Mouse (Mus musculus): ENCODE data around the gene Gm42957.
"Not testable (repeated sequence)": the region's sequence is repeated elsewhere in the genome, so short reads cannot be mapped to it uniquely, and the experiment has no call there.

The Gm42957 gene

DNA sequence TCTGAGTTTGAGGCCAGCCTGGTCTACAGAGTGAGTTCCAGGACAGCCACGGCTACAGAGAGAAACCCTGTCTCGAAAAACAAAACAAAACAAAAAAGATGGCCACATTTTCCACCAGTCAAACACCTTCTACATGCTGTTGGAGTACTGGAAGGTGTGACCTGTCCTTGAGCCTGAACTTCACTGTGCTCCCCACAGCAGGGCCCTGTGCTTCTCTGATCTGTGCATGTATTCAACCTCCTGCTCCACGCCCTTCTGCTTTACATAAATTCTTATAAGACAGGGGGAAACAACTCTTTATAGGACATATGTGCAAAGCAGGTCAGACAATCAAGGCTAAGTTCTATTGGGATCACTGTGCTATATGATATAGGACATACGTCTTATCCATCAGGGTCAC is 12.1 kb upstream of the Gm42957 start:
- no peak for DNase-seq (ENCODE audit: low read depth, low spot score)

DNA sequence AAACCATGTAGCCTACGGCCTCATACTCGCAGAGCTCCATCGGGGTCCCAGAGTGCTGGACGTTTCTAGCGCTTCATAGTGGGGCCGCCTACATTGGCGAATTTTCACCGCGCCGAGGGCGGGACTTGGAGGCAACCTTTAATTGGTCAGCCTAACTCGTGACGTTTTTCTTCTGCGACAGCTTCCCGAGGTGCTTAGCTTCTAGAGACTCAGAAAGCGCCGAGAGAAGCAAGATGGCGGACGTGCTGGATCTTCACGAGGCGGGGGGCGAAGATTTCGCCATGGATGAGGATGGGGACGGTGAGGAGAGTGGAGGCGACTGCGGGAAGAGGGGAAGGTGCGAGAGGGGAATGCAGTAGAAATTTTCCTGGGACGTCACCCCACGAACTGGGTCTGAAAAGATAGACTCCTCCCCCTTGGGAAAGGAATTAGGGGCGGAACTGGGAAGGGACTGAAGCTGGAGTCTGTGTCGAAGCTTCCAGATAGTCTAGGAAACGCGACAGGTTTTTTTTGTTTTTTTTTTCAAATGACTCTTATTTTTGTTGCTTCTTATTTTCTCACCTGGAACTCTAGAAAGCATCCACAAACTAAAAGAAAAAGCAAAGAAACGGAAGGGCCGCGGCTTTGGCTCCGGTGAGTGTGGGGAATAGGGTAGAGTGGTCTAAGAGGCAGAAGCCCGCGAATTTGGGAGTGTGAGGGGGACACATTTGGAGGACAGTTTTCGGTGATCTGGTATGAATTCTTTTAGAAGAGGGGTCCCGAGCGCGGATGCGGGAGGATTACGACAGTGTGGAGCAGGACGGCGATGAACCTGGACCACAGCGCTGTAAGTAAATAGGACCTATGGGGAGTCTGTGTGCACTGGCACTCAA is 5.3 kb upstream of the Gm42957 start, which contains the start of gene Rbm8a:
Gene Rbm8a, plus strand, starts transcription at position 205 of the 872 bp plus-strand sequence.
- DNase-seq (ENCODE audit: low read depth, low spot score), result peak; percentile 99

GRCm38 (mm10) chr3:96632058-96632457 is 3.2 kb upstream of the Gm42957 start:
- no peak for DNase-seq (ENCODE audit: low read depth, low spot score)

- no peak for DNase-seq (ENCODE audit: low read depth, low spot score)
These were observed 1.3 kb upstream of the Gm42957 start for GRCm38 (mm10) chr3:96634015-96634414.

GRCm38 (mm10) chr3:96635906-96636305 is 632 bp downstream of the Gm42957 start:
- no peak for DNase-seq (ENCODE audit: low read depth, low spot score)

- DNase-seq (ENCODE audit: low read depth, low spot score), result no peak
These were observed 1.2 kb downstream of the Gm42957 start for GRCm38 (mm10) chr3:96636448-96636847.

GRCm38 (mm10) chr3:96639219-96639618 is 3.9 kb downstream of the Gm42957 start:
- peak; percentile 39 for DNase-seq (ENCODE audit: low read depth, low spot score)

GRCm38 (mm10) chr3:96645018-96645649 is 9.9 kb downstream of the Gm42957 start, which contains the start of gene Itga10:
Gene Itga10, plus strand, starts transcription at chr3:96645584.
- no peak for DNase-seq (ENCODE audit: low read depth, low spot score)

DNA sequence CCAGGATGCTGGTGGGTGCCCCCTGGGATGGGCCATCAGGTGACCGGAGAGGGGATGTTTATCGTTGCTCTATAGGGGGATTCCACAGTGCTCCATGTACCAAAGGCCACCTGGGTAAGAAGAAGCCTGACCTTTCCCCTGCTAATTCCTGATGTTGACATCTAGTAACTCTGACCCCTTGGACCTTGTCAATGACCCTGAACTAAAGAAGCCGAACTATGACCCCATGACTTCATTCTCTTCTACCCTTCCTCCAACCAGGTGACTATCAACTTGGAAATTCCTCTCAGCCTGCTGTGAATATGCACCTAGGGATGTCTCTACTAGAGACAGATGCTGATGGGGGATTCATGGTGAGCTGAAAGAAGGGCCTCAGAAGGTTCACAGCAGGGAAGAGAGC is 12.1 kb downstream of the Gm42957 start:
- DNase-seq (ENCODE audit: low read depth, low spot score), result no peak

- DNase-seq (ENCODE audit: low read depth, low spot score), result no peak
These were observed 25.6 kb downstream of the Gm42957 start for GRCm38 (mm10) chr3:96660901-96661300.

DNA sequence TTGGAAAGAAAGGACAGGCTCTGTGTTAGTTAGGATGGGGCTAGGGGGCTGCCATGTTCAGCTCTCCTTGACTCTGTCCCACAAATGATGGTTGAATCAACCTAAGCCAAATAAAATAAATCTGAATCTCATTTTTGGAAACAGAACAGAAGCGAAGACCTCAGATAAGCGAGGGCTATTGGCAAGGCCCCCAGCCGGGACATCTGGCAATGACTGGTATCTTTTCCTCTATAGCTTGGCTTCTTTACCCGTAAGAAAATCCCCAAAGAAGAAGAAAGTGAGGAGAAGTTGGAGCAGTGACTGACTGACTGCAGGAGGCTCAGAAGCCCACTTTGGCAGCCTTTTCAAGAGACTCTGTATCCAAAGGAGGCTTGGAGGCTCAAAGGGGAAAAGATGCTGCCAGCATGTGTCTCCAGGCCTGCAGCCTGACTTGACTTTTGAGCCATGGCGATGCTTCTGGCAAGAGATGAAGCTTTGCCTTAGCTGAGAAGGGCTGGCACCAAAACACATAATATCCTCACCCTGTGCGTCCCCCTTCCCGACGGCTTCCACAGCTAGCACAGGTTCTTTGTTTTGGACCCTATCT is 27.6 kb downstream of the Gm42957 start:
- no peak for DNase-seq (ENCODE audit: low read depth, low spot score)

GRCm38 (mm10) chr3:96663432-96664239 is 28.4 kb downstream of the Gm42957 start:
- DNase-seq (ENCODE audit: low read depth, low spot score), result peak; percentile 77

- DNase-seq (ENCODE audit: low read depth, low spot score), result not testable (repeated sequence)
These were observed 30.6 kb downstream of the Gm42957 start for GRCm38 (mm10) chr3:96665732-96666363.

- no peak for DNase-seq (ENCODE audit: low read depth, low spot score)
These were observed 31.6 kb downstream of the Gm42957 start for GRCm38 (mm10) chr3:96666916-96667315.

DNA sequence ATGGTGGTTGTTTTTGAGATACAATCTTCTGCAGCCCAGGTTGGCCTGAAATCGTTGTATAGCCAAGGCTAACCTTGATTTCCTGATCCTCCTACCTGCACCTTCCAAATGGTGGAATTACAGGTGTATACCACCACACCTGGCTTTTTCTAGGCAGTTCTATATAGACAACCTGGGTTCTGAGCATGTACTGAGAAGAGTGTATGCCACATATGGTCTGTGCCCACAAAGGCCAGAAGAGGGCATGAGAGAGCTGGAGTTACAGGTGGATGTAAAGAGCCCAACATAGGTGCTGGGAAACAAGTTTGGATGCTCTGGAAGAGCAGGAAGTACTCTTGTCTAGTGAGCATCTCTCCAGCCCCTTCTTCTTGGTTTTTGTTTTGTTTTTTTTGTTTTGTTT is 32.0 kb downstream of the Gm42957 start:
- no peak for DNase-seq (ENCODE audit: low read depth, low spot score)

DNA sequence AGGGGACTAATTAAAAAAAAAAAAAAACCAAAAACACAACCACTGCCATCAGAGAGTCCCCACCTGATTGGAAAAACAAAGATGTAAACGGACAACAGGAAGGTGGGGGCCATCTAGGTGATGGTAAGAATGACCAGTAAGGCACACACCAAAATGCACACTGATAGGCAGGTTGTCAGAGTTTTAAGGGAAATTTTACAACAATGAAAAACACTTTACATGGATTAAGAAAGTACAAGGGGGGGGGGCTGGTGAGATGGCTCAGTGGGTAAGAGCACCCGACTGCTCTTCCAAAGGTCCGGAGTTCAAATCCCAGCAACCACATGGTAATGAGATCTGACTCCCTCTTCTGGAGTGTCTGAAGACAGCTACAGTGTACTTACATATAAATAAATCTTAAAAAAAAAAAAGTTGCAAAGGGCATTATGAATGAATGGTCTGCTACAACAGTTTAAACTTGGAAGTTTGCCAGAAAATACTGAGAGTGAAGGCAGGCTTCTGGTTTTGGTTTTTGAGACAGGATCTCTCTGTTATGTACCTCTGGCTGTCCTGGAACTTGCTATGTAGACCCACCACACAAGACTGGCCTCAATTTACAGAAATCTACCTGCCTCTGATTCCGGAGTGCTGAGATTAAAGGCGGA is 33.3 kb downstream of the Gm42957 start:
- DNase-seq (ENCODE audit: low read depth, low spot score), result no peak

DNA sequence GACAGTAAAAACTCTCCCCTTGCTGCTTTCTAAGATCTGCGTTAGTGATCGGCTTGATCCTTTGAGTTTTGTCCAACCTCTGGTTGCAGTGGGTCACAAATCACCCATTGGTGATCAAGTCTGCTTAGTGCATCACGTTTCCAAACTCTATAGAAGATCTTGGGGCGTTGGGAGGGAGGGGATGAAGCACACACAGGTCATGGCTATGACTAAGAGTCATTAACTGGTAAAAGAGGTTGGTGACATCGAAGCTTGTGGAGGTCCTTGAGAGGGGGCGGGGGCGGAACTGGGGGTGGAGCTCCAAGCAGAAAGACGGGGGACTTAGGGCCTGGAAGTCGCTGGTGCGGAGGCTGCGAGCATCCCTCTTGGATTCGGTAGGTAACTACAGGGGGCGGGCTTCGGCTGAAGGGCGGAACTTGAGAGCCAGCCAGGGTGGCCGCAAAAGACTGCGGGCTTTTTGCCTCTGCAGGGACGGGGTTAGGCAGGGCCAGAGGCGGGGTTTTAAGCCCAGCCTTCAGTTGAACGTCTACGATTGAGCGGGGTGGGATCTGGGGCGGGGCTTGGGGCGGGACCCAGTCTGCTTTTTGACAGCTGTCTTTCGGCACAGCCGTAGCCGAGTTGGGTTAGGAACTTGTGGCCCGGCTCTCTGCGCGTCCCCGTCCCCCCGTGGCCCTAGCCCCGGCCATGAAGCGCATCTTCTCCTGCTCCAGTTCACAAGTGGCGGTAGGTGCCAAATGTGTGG is 34.6 kb downstream of the Gm42957 start, which contains the start of gene Ankrd35:
Gene Ankrd35, plus strand, starts transcription at position 405 of the 742 bp plus-strand sequence.
- peak; percentile 61 for DNase-seq (ENCODE audit: low read depth, low spot score)

GRCm38 (mm10) chr3:96671519-96671918 is 36.2 kb downstream of the Gm42957 start:
- no peak for DNase-seq (ENCODE audit: low read depth, low spot score)

GRCm38 (mm10) chr3:96673514-96673913 is 38.2 kb downstream of the Gm42957 start:
- no peak for DNase-seq (ENCODE audit: low read depth, low spot score)

- peak; percentile 35 for DNase-seq (ENCODE audit: low read depth, low spot score)
These were observed 39.2 kb downstream of the Gm42957 start for GRCm38 (mm10) chr3:96674442-96674841.

Measured in embryo, embryonic 11.5 days (tissue).